Mouse (Mus musculus): ENCODE measurements around the gene Ispd.

Gene Ispd

GRCm38 (mm10) chr12:36713866-36714662 lies 332.8 kb downstream of the Ispd start:
- peak in 1 of 2 experiments; percentile 13 for DNase-seq (ENCODE audit: low spot score in 2 of 2)

- DNase-seq (ENCODE audit: low spot score in 2 of 2), result no peak
These were observed 336.3 kb downstream of the Ispd start for GRCm38 (mm10) chr12:36717526-36717925.

- DNase-seq (ENCODE audit: low spot score in 2 of 2), result no peak
These were observed 337.2 kb downstream of the Ispd start for GRCm38 (mm10) chr12:36718417-36718816.

DNA sequence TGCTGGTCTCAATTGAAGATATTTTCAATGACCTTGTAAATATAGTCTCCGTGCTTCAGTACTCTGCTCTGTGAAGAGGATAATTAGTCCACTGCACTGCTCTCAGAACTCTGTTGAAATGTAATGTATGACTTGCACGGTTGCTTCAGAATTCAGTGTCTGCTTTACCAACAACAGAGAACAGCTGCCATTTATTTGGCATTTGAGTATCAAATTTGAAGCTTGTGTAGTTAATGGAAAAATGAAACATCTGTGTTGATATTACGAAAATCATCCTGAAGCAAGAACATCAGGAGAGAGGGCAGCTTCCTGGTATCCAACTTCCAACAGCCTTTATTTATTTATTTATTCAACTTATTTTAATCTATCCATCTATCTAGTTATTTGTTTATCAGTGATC lies 337.8 kb downstream of the Ispd start:
- no peak for DNase-seq (ENCODE audit: low spot score in 2 of 2)

- no peak for DNase-seq (ENCODE audit: low spot score in 2 of 2)
These were observed 339.5 kb downstream of the Ispd start for GRCm38 (mm10) chr12:36720779-36721178.

GRCm38 (mm10) chr12:36721223-36721622 lies 340.0 kb downstream of the Ispd start:
- DNase-seq (ENCODE audit: low spot score in 2 of 2), result no peak

DNA sequence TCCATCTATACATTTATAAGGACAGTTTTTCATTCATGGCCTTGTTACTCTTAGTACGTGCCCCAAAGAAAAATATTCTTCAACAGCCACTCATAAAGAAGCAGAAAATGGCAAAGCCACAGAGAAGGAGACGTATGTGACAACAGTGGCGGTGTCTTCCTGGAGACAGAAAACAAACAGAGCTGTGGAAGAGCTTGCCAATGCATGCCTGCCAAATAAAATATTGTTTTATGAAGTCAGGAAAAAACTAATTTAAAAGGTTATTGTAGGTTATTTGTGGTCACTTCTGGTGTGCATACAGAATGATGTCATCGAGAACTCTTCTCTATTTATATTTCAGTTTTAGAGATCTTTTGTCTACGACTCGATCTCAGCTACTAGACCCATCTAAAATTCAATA lies 341.5 kb downstream of the Ispd start:
- DNase-seq (ENCODE audit: low spot score in 2 of 2), result no peak

- no peak for DNase-seq (ENCODE audit: low spot score in 2 of 2)
These were observed 342.1 kb downstream of the Ispd start for GRCm38 (mm10) chr12:36723302-36723701.

DNA sequence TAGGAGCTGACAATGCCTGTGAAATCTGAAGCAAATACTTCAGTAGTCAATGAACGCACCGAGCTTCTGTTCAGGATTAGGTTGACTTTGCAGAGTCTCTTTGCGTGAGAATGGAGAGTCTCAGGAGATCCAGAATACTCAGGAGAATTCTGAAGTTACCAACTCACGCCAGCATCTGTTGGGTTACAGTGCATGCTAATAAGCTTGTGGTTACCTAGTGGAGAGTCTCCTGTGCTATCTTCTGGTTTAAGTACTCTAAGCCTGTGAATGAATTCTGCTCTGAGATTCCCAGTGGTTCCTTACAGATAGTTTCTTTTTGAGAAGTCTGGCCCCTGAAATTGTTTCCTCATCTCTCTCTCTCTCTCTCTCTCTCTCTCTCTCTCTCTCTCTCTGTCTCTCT lies 343.0 kb downstream of the Ispd start:
- no peak for DNase-seq (ENCODE audit: low spot score in 2 of 2)

DNA sequence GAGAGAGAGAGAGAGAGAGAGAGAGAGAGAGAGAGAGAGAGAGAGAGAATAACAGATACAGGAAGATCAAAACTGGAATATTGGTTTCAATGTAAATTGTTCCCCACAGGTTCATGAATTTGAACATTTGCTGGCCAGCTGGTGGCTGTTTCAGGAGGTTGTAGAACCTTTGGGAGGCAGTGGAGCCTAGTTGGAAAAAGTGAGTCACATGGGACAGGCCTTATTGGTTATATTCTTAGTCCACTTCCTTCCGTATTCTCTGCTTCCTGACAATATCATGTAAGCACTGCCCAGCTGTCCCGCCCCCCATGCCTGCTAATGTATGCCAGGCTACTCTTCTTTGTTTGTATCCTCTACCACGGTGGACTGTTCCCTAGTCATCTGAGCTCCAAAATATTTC lies 344.0 kb downstream of the Ispd start:
- no peak for DNase-seq (ENCODE audit: low spot score in 2 of 2)

- no peak for DNase-seq (ENCODE audit: low spot score in 2 of 2)
These were observed 344.8 kb downstream of the Ispd start for GRCm38 (mm10) chr12:36726026-36726425.

GRCm38 (mm10) chr12:36733673-36734371 lies 352.6 kb downstream of the Ispd start:
- DNase-seq (ENCODE audit: low spot score in 2 of 2), result no peak
